Mouse (Mus musculus): ENCODE measurements around the gene Ccnf.
A peak's percentile ranks its signal among the peaks of the same experiment; 100 is the strongest.

Gene Ccnf

GRCm38 (mm10) chr17:24224741-24225140, 26.5 kb downstream of the Ccnf start:
- DNase-seq (ENCODE audit: low spot score in 2 of 2) = no peak

- DNase-seq (ENCODE audit: low spot score in 2 of 2) = no peak
These were observed 27.8 kb downstream of the Ccnf start for GRCm38 (mm10) chr17:24223513-24223912.

GRCm38 (mm10) chr17:24222653-24223052, 28.6 kb downstream of the Ccnf start:
- no peak for DNase-seq (ENCODE audit: low spot score in 2 of 2)

DNA sequence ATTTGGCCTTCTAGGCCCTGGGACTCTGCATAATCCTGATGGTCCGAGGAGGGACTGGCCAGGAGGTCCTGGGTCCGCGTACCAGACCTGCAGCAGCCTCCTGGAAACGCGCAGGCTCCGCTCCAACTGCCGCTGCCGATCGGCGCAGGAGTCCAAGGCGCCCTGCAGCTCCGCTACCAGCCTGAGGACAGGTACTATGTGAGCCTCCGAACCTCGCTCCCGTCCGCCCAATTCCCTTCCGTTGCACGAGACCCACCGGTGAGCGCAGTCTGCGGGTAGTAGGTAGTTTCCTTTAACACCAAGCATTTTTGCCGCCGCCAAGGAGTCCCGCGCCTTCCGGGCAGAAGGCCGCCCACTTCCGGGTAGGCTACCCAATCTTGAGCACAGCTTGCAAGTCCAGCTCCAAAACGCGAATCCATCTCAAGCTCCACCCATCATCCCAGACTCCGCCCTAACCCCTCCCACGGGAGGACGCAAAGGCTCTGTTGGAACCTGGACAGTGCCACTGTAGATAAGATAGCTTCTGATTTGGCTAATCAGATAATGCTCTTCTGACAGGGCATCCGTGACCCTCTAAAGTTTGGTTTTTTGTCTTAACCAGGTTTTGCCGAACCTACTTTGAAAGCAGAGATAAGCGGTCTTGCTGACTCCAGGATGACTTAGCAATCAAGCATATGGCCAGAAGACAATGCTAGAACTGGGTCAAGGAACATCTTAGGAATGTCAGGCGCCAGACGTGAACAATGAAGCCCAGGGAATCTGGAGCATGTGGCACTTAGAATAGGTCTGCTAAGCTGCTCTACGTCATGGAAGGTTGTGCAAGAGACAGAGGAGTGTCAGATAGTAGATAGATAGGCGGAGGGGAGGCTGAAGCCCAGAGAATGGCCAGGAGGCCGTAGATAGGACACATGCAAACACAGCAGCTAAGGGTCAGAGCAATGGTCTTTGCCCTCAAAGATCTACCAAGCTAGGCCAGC, 30.6 kb downstream of the Ccnf start, which contains the start of gene Tedc2:
Gene Tedc2, minus strand, starts transcription at position 417 of the 977 bp plus-strand sequence.
- DNase-seq (ENCODE audit: low spot score in 2 of 2) = peak; percentile 85 to 86

DNA sequence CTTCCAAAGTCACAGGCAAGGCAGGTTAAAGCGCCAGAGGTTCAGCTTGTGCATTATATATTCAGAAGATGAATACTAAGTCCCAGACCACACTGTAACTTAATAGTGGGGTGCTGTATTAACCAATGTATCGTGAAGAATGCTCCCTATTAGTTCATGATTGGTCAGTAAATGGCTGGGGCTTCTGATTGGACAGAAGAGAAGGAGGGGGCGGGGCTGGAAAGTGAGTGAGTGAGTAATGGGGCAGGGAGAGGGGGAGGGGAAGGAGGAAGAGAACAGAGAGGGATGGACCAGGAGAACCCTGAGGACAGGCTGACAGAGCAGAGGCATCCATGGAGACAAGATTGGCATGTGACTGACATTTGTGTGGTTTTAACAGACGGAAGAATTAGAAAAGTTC, 34.4 kb downstream of the Ccnf start:
- DNase-seq (ENCODE audit: low spot score in 2 of 2) = no peak

GRCm38 (mm10) chr17:24213186-24213585, 38.1 kb downstream of the Ccnf start:
- DNase-seq (ENCODE audit: low spot score in 2 of 2) = no peak

DNA sequence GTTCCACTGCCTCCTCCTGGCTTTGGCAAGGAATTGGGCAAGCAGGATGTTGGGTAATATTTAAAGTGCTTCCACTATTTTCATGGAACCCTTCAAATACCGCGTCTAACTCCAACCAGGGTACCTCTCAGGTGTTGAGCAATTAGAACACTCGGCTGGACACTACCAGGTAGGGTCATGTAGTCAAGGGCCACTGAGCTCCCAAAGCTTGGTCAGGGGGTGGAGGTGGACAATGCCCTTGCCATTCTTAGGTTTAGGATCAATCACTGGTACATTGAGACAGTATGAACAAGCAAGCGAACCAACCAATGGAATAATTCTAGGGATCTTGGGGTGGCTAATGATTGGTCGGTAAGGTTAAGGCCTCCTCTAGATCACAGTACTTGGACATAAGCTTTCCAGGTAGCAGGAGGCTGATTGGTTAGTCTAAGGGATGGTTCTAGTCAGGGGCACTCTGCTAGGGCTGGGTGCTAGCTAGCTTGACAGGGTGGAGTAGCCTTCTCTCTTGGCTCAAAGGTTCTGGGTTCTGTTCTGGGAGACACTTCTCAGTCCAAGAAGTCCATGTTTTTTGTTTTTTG, 38.8 kb downstream of the Ccnf start:
- DNase-seq (ENCODE audit: low spot score in 2 of 2) = no peak

DNA sequence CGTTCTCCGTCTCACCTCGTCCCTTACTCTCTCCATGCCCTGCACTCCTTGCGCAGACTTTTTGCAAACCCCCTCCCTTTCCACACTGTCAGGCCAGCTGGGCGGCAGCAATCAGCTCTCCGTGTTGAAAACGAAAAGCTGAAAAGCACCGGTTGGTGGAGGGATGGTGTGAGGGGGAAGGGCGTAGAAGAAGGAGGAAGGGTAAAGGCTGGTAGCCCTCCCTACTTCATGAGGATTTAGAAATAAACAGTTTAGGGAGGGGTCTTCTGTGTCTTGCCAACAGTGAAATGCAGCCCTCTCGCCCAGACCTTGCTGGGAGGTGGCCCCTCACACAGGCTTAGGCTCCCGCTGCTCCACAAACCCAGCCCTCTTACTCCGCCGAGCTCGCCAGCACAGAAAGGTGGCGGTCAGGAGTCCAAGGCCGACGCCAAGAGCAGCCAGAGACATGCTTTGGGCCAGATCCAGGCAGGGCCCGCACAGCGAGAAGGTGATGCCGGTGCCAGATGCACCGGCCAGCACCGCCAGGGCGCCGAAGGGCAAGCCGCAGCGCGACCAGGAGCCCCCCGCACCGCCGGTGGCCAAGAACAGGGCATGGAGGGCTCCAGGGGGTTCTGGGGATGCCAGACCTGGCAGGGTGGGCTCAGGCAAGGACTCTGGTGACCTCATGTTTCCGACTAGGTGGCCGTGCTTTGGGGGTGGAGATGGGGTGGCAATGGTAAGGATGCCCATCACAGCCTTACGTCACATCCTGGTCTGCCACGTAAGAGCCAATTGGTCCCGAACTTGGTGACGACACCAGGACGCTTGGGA, 39.4 kb downstream of the Ccnf start:
- no peak for DNase-seq (ENCODE audit: low spot score in 2 of 2)

- DNase-seq (ENCODE audit: low spot score in 2 of 2) = no peak
These were observed 40.7 kb downstream of the Ccnf start for GRCm38 (mm10) chr17:24210591-24210990.

- DNase-seq (ENCODE audit: low spot score in 2 of 2) = no peak
These were observed 41.4 kb downstream of the Ccnf start for GRCm38 (mm10) chr17:24209916-24210240.

GRCm38 (mm10) chr17:24209043-24209915, 42.0 kb downstream of the Ccnf start, which contains the start of gene Ntn3:
TSS of gene Ntn3 (minus strand) at chr17:24209531.
- no peak for DNase-seq (ENCODE audit: low spot score in 2 of 2)

DNA sequence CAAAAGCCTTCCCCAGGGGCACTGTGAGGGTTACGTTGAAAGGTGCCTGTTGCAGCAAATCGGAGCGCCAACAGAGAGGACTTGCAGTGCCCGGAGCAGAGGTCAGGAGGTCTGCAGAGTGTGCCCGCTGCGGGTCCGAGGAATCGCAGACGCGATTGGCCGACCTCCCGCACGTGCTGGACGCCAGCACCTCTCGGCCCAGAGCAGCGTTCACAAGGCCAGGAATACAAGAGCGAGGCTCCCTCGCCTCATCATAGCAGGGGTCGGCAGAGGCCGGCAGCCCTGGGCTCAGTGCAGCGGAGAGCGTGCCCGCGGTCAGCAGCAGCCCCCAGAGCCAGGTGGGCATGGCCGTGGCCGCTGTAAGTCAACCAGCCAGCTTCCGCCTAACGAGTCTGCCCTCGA, 42.6 kb downstream of the Ccnf start:
- DNase-seq (ENCODE audit: low spot score in 2 of 2) = no peak

GRCm38 (mm10) chr17:24207768-24208640, 43.3 kb downstream of the Ccnf start:
- no peak for DNase-seq (ENCODE audit: low spot score in 2 of 2)

- DNase-seq (ENCODE audit: low spot score in 2 of 2) = peak in 1 of 2 experiments; percentile 22
These were observed 44.6 kb downstream of the Ccnf start for GRCm38 (mm10) chr17:24206451-24207351.

DNA sequence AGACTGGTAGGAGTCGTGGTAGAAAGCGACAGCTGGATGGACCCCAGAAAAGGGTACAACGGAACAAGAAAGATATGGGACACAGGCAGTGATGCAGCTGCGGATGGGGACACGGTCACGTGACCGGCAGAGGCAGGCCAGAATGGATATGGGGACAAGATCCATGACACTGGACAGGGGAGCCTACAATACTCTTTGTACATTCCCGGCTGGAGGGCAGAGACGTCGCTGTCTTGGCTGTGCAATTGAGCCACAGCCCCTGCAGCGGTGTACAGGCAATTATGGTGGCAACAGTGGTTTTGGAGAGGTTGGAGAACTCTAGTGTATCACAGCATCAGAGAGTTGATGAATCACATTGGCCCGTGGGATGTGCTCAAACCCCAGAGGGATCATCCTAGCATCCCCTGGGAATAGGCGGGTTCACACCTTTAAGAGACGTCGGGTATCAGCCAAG, 45.3 kb downstream of the Ccnf start:
- DNase-seq (ENCODE audit: low spot score in 2 of 2) = no peak

GRCm38 (mm10) chr17:24205284-24205888, 45.9 kb downstream of the Ccnf start, which contains the start of gene Tbc1d24:
TSS of gene Tbc1d24 (minus strand) at chr17:24205562.
- peak; percentile 79 to 82 for DNase-seq (ENCODE audit: low spot score in 2 of 2)

DNA sequence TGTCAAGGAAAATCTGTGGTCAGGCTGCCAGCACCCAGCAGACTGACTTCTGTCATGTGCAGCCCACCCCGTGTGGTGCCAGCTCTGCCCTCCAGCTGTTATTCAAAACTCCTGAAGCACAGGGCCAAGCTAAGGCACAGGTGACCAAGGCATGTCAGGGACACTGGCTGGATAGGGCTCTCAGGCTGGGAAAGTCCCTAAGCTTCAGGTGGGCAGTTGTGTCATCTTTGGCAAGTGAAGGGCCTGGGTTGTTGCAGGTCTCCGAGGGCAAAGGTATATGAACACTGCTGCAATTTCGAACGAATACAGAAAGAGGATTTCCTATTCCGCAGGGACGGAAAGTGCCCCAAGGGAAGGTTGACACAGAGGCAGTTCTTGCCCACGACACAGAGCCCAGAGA, 46.4 kb downstream of the Ccnf start:
- no peak for DNase-seq (ENCODE audit: low spot score in 2 of 2)

Measured in thymus, postnatal 10 days (tissue).